Mouse (Mus musculus) intestine, embryonic 16.5 days (tissue): Measurements from ENCODE around the gene Nin. TPM values are rescaled to one million over a fixed set of nuclear protein-coding genes. Genes with fewer than 3 reads are reported as not detected.
A peak's percentile ranks its signal among the peaks of the same experiment; 100 is the strongest.

Experiments used
- ATAC-seq: fragments of 200-750 bp; cut with Nextera tagmentation; 2 replicates; pipeline ENCODE4 v1.8.0; 2017; ENCODE audit warnings: moderate TSS enrichment, moderate library complexity
- H3K27ac ChIP-seq: fragments of 300-500 bp; sonication (generic); 2 replicates; pipeline ENCODE4 v1.5.1; 2014; ENCODE audit warnings: mild to moderate bottlenecking, low read length
- H3K27me3 ChIP-seq: fragments of 300-500 bp; sonication (generic); replicated peaks from 2 replicates; pipeline ENCODE4 v1.6.1; 2014; ENCODE audit warnings: low read length, control low read depth, mixed read lengths; ENCODE audit not compliant: control insufficient read depth, insufficient read depth
- H3K36me3 ChIP-seq: fragments of 300-500 bp; sonication (generic); 2 replicates; pipeline ENCODE4 v1.6.1; 2014; ENCODE audit warnings: low read length, control low read depth; ENCODE audit not compliant: control insufficient read depth, insufficient read depth
- H3K4me1 ChIP-seq: fragments of 300-500 bp; sonication (generic); 2 replicates; pipeline ENCODE4 v1.6.1; 2014; ENCODE audit warnings: low read length, control low read depth, mixed read lengths; ENCODE audit not compliant: control insufficient read depth, insufficient read depth
- H3K4me2 ChIP-seq: fragments of 300-500 bp; sonication (generic); 2 replicates; pipeline ENCODE4 v1.6.1; 2014; ENCODE audit warnings: low read depth, low read length, control low read depth
- H3K4me3 ChIP-seq: fragments of 300-500 bp; sonication (generic); 2 replicates; pipeline ENCODE4 v1.5.1; 2014; ENCODE audit warnings: mild to moderate bottlenecking, low read length
- H3K9ac ChIP-seq: fragments of 300-500 bp; sonication (generic); 2 replicates; pipeline ENCODE4 v1.6.1; 2014; ENCODE audit warnings: low read depth, low read length
- H3K9me3 ChIP-seq: fragments of 300-500 bp; sonication (generic); 2 replicates; pipeline ENCODE4 v1.6.1; 2016; ENCODE audit warnings: low read length, control low read depth; ENCODE audit not compliant: control insufficient read depth
- WGBS: fragments of 180-500 bp; shearing (Covaris S2); extraction: QIAGEN DNeasy Blood & Tissue Kit; methylation state at CpG from one replicate; pipeline ENCODE4 v1.1.7; 2014; 5-methylcytosine and 5-hydroxymethylcytosine counted together
- polyA plus RNA-seq: library from polyadenylated mRNA; unstranded; fragments of >200 nt; fragmentation: Nextera tagmentation; extraction: Ambion mirVana; gene quantifications from 2 replicates; pipeline ENCODE4 v1.2.1, GENCODE M21; 2015

The Nin gene
- polyA plus RNA-seq, 1 experiment from 2014 or later: 5.8 TPM

- 0 out of 2 replicates have a peak, but pooled peaks cover 4% of the 10 kb centered on the region for H3K36me3 ChIP-seq
- H3K9ac ChIP-seq: no peak overlapping the region
- H3K27me3 ChIP-seq: no peaks in the 10 kb centered on the region
- ATAC-seq: no peak
- no peak overlapping the region for H3K4me3 ChIP-seq
- no peaks in the 10 kb centered on the region for H3K4me1 ChIP-seq
- no peak overlapping the region for H3K27ac ChIP-seq
- no peak overlapping the region for H3K4me2 ChIP-seq
- 73% methylated on average over 4 of the region's 4 CpGs for WGBS
- H3K9me3 ChIP-seq: no peaks in the 10 kb centered on the region
These were observed 95.4 kb downstream of the Nin start for GRCm38 (mm10) chr12:70018153-70018552.

- Histone ChIP-seq H3K27me3 (no peaks in the 10 kb centered on the region), H3K27ac (no peak overlapping the region), H3K36me3 (peaks cover 6% of the 10 kb centered on the region; the same call in 1 of the 2 replicates), H3K4me3 (no peak overlapping the region), H3K4me2 (no peak overlapping the region), H3K4me1 (no peaks in the 10 kb centered on the region), H3K9me3 (no peaks in the 10 kb centered on the region), H3K9ac (no peak overlapping the region)
- ATAC-seq: no peak
- WGBS: 62% methylated on average over 4 of the region's 4 CpGs
These were observed 97.6 kb downstream of the Nin start for GRCm38 (mm10) chr12:70015936-70016335.

- ATAC-seq: no peak
- 70% methylated on average over 5 of the region's 5 CpGs for WGBS
- H3K9ac ChIP-seq: no peak overlapping the region
These were observed 101.8 kb downstream of the Nin start for GRCm38 (mm10) chr12:70011681-70012080.

GRCm38 (mm10) chr12:70010356-70010755 lies 103.2 kb downstream of the Nin start:
- no peak for ATAC-seq
- 92% methylated on average over 4 of the region's 4 CpGs for WGBS

More at GRCm38 (mm10) chr12:70011681-70012080, 101.8 kb downstream of the Nin start:
- Histone ChIP-seq H3K27me3 (no peaks in the 10 kb centered on the region), H3K27ac (no peak overlapping the region), H3K4me3 (no peak overlapping the region), H3K4me2 (no peak overlapping the region), H3K9me3 (no peaks in the 10 kb centered on the region), H3K36me3 (peaks cover 6% of the 10 kb centered on the region; the same call in 1 of the 2 replicates), H3K4me1 (no peaks in the 10 kb centered on the region)

GRCm38 (mm10) chr12:70005103-70005502 lies 108.4 kb downstream of the Nin start:
- Histone ChIP-seq H3K36me3 (no peaks in the 10 kb centered on the region), H3K9ac (no peak overlapping the region), H3K4me2 (no peak overlapping the region), H3K27ac (no peak overlapping the region), H3K27me3 (no peaks in the 10 kb centered on the region), H3K9me3 (no peaks in the 10 kb centered on the region), H3K4me1 (no peaks in the 10 kb centered on the region), H3K4me3 (no peak overlapping the region)
- ATAC-seq: no peak
- WGBS: 82% methylated on average over 4 of the region's 4 CpGs

More at GRCm38 (mm10) chr12:70010356-70010755, 103.2 kb downstream of the Nin start:
- Histone ChIP-seq H3K9me3 (no peaks in the 10 kb centered on the region), H3K4me3 (no peak overlapping the region), H3K4me1 (no peaks in the 10 kb centered on the region), H3K27me3 (no peaks in the 10 kb centered on the region), H3K27ac (no peak overlapping the region), H3K36me3 (peaks cover 6% of the 10 kb centered on the region; the same call in 1 of the 2 replicates), H3K9ac (no peak overlapping the region), H3K4me2 (no peak overlapping the region)

- Histone ChIP-seq H3K4me1 (no peaks in the 10 kb centered on the region), H3K4me2 (no peak overlapping the region), H3K9ac (no peak overlapping the region), H3K27ac (no peak overlapping the region), H3K27me3 (no peaks in the 10 kb centered on the region), H3K36me3 (no peaks in the 10 kb centered on the region), H3K4me3 (no peak overlapping the region), H3K9me3 (peaks cover 3% of the 10 kb centered on the region; the same call in 1 of the 2 replicates)
- no peak for ATAC-seq
- 79% methylated on average over 13 of the region's 13 CpGs for WGBS
These were observed 115.1 kb downstream of the Nin start for GRCm38 (mm10) chr12:69998186-69998983.

- Histone ChIP-seq H3K4me3 (no peak overlapping the region), H3K4me1 (no peaks in the 10 kb centered on the region), H3K4me2 (no peak overlapping the region), H3K36me3 (no peaks in the 10 kb centered on the region), H3K9me3 (peaks cover 3% of the 10 kb centered on the region; the same call in 1 of the 2 replicates), H3K27ac (no peak overlapping the region), H3K27me3 (no peaks in the 10 kb centered on the region), H3K9ac (no peak overlapping the region)
- 76% methylated on average over 3 of the region's 3 CpGs for WGBS
- no peak for ATAC-seq
These were observed 118.1 kb downstream of the Nin start for GRCm38 (mm10) chr12:69995382-69995781.

GRCm38 (mm10) chr12:69986786-69987497 lies 126.6 kb downstream of the Nin start, which contains the start of gene Sav1:
Gene Sav1 (minus strand): TSS chr12:69987002.
- Histone ChIP-seq H3K4me3 (peak within 1 kb of the TSS; percentile 93), H3K27ac (peak within 1 kb of the TSS; percentile 84), H3K27me3 (no peaks in the 10 kb centered on the region), H3K9ac (peak within 1 kb of the TSS; percentile 95), H3K9me3 (no peaks in the 10 kb centered on the region), H3K4me1 (peaks cover 5% of the 10 kb centered on the region; the same call in 1 of the 2 replicates), H3K36me3 (no peaks in the 10 kb centered on the region), H3K4me2 (peak within 1 kb of the TSS; percentile 71)
- peak; percentile 96 for ATAC-seq
- WGBS: 1% methylated on average over 93 of the region's 102 CpGs

- peak overlapping the region; percentile 93 for H3K4me3 ChIP-seq
- no peaks in the 10 kb centered on the region for H3K9me3 ChIP-seq
- ATAC-seq: peak; percentile 57
- peak overlapping the region; percentile 71 for H3K4me2 ChIP-seq
- peaks cover 5% of the 10 kb centered on the region; the same call in 1 of the 2 replicates for H3K4me1 ChIP-seq
- 0% methylated on average over 36 of the region's 36 CpGs for WGBS
- H3K27me3 ChIP-seq: no peaks in the 10 kb centered on the region
- H3K36me3 ChIP-seq: no peaks in the 10 kb centered on the region
- peak overlapping the region; percentile 84 for H3K27ac ChIP-seq
- H3K9ac ChIP-seq: peak overlapping the region; percentile 95
These were observed 127.2 kb downstream of the Nin start for GRCm38 (mm10) chr12:69986241-69986762.
